Mouse (Mus musculus) brain, embryonic 18.5 days (tissue): ENCODE data around the gene Sobp.

Experiments
- DNase-seq: peaks from one replicate; pipeline ENCODE4 v3.0.0-alpha.2; 2012; ENCODE audit warnings: low read depth, low spot score

Gene Sobp

DNA sequence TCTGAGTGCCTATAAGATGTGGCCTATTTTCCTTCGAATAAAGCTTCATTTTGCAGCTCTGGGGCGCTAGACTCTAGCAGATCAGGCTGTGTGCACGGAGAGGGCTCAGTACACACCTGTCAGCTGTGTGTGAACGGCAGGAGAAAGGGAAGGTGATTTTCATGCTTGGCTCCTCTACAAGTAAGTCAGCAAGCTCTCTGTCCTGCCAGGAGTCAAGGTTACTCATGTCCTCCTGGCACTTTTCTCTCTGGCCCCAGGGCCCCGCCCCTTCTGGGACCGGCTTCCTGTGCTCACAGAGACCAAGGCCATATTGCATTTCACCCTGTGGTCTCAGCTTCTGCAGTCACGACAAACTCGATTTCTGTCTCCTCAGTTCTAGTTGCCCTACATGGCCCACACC lies 138.8 kb downstream of the Sobp start:
- DNase-seq: no peak

DNA sequence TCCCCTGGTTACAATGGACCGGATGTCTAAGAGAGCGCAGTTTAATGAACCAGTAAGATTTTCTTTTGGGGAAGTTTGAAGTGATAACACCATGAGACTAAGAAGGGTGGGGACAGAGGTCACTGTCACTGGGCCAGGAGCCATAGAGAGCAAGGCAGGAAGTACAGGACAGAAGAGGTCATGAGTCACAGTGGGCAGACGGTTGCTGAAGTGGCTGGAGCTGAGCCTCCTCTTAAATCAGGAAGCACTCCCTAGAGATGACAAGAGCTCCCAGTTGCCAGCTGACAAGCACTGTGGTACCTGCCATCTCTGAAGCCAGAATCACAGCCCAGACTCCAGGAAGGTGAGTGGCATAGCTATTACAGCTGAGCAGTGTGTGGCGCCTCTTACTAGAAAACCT lies 139.5 kb downstream of the Sobp start:
- no peak for DNase-seq

DNA sequence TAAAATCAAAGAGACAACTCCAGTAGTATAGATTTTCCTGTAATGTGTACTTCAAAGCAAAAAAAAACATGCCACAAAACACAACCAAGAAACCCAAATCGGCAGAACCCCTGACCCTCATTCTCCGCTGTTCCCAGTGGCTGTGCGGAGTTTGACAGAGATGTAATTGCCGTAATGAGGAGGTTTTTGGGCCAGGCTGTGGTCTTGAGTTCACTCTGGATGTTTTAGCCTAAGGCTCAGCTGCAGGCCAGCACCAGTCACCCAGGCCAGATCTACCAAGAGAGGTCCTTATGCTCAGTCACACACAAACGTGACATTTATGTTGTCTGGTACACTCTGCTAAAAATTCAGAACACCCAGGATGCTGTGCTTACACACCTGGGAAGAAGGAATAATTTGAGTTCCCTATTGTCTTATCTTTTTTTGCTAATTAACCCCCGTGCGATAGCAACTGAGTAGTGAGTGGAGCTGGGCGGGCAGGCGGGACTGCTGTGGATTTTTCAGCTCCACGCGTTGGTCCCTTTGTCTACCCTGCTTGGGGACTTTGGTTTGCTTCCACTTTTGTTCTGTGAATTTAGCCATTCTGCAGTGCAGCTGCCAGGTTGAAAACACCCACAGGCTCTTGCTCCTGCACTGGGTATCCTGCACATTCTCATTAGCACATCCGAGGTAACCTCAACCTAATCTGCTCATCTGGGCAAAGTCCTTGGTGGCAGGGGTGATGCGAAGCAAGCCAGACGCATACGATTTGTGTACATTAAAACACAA lies 140.7 kb downstream of the Sobp start:
- no peak for DNase-seq

DNA sequence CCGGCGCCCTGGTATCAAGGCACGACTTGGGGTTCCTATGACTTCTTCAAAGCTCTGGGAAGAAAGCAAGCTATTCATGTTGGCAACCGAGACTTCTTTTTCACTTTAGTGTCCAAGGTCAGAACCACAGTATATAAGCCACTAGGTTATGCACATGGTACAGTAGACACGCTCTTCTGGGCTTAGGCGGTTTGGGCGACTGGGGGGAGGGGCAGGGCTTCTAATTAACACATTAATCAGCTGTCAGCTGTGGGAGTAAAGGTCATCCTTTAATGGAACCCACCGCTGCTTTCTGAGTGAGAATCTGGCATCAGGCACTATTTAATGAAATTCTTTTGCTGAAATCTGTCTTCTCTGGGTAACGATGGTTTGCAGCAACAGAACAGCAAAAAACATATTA lies 147.3 kb downstream of the Sobp start:
- DNase-seq: no peak

GRCm38 (mm10) chr10:43023454-43024194 lies 150.7 kb downstream of the Sobp start:
- peak; percentile 71 for DNase-seq

DNA sequence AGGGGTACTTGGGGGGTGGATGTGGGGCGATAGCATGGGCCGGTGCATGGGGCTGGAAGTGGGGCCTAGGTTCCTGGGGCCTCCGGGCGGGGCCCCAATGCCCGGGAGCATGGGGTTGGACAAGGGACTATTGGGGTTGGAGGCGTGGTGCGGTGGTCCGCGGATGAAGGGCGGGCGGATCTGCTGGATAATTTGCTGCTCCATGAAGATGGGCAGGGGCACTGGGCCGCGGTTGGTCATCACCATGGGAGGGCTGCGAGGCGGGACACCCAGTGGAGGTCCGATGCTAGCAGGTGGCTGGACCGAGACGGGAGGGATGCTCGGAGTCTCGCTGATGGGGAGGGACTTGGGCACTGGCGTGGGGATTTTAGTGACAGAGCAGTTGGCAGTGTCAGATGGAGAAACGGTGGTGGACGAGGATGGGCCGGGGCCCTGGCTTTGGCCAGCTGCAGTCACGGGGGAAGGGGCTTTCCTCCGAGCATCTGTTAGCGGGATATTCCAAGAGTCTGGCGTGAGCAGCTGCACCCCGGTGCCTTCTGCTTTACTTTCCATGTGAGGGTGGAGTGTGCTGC lies 152.1 kb downstream of the Sobp start:
- DNase-seq: no peak

- DNase-seq: no peak
Measured at GRCm38 (mm10) chr10:43021512-43022116, 152.7 kb downstream of the Sobp start.

DNA sequence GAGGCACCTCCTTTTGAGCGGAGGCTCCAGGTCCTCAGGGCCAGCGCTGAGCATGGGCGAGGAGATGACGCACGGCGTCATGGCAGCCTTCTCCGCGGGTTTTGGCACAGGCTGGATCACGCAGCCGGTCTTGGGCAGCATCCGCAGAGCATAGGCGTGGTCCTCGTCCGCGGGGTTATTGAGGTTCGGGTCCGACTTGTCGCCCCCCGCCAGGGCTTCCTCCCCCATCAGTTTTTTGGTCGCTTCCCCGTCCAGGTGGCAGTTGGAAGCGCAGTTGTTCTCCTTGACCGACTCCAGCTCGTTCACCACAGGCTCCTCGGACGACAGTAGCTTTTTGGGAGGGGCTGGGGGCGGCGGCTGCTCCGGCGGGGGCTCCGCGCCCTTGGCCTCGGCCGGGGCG lies 153.3 kb downstream of the Sobp start:
- DNase-seq: no peak

DNA sequence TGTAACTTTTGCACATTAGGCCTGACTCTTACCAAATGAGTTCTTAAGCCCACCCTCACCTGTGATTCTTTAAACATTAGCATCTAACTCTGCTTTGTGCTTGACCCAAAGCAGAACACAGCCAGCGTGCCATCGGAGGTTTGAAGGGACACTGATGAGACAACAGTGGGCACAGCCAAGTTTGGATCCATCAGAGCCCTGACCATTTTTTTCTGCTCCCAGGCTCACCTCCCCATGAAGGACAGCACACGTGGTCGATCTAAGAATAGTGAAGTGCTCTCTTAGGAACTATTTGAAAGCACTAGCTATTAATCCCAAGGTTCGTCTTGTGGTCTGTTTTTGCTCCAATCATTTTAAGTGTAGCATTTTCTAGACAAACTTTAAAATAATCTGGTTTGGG lies 159.5 kb downstream of the Sobp start:
- no peak for DNase-seq

DNA sequence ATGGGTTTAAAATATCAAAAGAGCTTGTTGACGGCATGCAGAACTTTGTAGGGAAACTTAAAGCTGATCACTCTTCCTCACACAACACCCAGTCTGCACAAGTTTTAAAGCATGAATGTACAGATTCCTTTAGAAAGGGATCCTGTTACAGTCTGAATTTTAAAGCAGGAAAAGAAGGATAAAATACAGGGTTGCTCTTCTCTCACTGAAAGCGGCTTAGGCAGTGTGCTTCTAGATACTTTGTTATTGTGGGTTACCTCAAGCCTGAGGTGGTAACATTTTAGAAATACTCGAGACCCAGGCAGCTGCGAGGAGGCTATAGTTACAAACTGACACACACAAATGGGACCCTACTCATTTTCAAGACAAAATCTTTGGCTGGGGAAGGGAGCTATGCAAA lies 160.0 kb downstream of the Sobp start:
- DNase-seq: no peak

- no peak for DNase-seq
Measured at GRCm38 (mm10) chr10:43008116-43008515, 166.2 kb downstream of the Sobp start.

GRCm38 (mm10) chr10:43006534-43006933 lies 167.8 kb downstream of the Sobp start:
- no peak for DNase-seq

GRCm38 (mm10) chr10:43005677-43006076 lies 168.7 kb downstream of the Sobp start:
- DNase-seq: no peak

- no peak for DNase-seq
Measured at GRCm38 (mm10) chr10:43005031-43005430, 169.3 kb downstream of the Sobp start.

- DNase-seq: no peak
Measured at GRCm38 (mm10) chr10:43004174-43004734, 170.1 kb downstream of the Sobp start.

- no peak for DNase-seq
Measured at GRCm38 (mm10) chr10:43003466-43003757, 170.9 kb downstream of the Sobp start.

GRCm38 (mm10) chr10:43002721-43003465 lies 171.4 kb downstream of the Sobp start:
- no peak for DNase-seq

GRCm38 (mm10) chr10:43002066-43002678 lies 172.2 kb downstream of the Sobp start:
- DNase-seq: no peak

DNA sequence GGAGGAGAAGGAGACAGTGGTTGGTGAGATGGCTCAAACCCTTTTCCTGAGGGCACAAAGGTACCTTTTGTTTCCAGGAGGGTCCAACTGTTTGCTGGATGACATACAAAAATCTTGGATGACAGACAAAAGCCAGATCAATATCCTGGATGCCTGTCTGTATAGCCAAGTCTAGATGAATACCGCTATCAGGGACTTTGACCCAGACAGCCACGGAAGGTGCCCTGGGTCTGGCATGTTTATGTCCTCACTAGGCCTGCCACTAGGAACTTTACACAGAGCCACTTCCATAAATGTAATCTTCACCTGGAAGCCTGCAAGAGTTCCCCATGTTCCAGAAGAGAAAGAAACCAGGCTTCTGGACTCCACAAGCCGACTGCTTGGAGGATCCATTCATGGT lies 172.9 kb downstream of the Sobp start:
- no peak for DNase-seq

- no peak for DNase-seq
Measured at GRCm38 (mm10) chr10:42999324-42999723, 175.0 kb downstream of the Sobp start.

GRCm38 (mm10) chr10:42997278-42997677 lies 177.1 kb downstream of the Sobp start:
- no peak for DNase-seq
